Mouse (Mus musculus) heart, postnatal 14 days (tissue): ENCODE measurements around the gene Fam92b. TPM values are rescaled to one million over a fixed set of nuclear protein-coding genes. Genes with fewer than 3 reads are reported as not detected.

Experiments
- DNase-seq, 2 experiments: peaks; one replicate each; pipeline ENCODE4 v3.0.0; 2021 to 2022
- intact Hi-C: fragments of 180-260 bp; cut with DNase I; formaldehyde crosslinking; loops from one replicate; pipeline ENCODE4 v1.15.1; 2025
- total RNA-seq, 2 experiments: library from RNA; stranded (reverse); gene quantifications; 2 replicates each; pipeline ENCODE4 v1.2.3; 2021

Gene Fam92b
- total RNA-seq, 2 experiments from 2014 or later: not detected

GRCm38 (mm10) chr8:120162404-120162752 is 14.9 kb downstream of the Fam92b start:
- DNase-seq: no peak
- intact Hi-C loops: no loop called here

GRCm38 (mm10) chr8:120161658-120162403 is 15.4 kb downstream of the Fam92b start:
- DNase-seq: no peak
- intact Hi-C loops: no loop called here

DNA sequence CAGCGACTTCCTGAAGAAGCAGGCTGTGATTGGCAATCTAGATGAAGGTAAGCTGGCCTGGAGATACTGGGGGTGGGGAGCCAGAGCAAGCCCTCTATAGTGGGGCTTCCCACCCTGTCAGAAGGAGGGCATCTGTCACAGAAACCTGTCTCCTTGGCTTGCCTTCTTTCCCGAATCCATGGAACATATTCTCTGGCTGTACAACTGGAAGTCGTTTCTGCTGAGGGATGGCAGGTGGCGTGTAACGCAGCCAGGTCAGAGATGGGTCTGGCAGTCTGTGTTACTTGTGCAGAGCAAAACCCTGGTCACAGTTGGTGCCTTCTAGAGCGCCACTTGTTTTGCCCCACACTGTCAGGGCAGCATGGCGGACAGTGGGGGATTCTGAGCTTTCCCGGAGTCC is 16.9 kb downstream of the Fam92b start:
- intact Hi-C loops: no loop called here
- DNase-seq: no peak

- DNase-seq: no peak
- intact Hi-C loops: loop anchor here (10.0 kb wide), 1 partner anchor 208 kb away; no protein-coding TSS in a partner anchor
These were observed 24.6 kb downstream of the Fam92b start for GRCm38 (mm10) chr8:120152636-120153035.

DNA sequence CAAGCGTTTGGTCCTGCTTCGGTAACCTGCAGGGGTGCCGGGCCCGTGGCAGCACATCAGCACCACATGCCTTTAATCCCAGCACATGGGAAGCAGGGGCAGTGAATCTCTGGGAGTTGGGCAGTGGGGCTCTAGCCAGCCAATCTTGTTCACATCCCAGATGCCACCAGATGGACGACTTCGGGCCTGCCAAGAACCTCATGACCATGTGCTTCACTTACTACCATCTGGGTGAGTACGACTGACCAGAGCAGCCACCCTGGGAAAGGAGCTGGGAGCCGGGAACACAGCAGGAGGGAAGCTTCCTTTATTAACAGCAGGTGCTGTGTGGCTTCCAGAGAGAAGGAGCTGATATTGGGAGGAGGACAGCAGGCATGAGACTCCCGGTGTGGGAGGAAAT is 26.1 kb downstream of the Fam92b start:
- intact Hi-C loops: loop anchor here (10.0 kb wide), 1 partner anchor 206 kb away; no protein-coding TSS in a partner anchor
- DNase-seq: no peak

- intact Hi-C loops: loop anchor here (10.0 kb wide), 1 partner anchor 205 kb away; no protein-coding TSS in a partner anchor
- DNase-seq: no peak
These were observed 27.2 kb downstream of the Fam92b start for GRCm38 (mm10) chr8:120150028-120150427.

- intact Hi-C loops: no loop called here
- no peak for DNase-seq
These were observed 31.2 kb downstream of the Fam92b start for GRCm38 (mm10) chr8:120146051-120146450.

- DNase-seq: no peak
- intact Hi-C loops: no loop called here
These were observed 32.5 kb downstream of the Fam92b start for GRCm38 (mm10) chr8:120144652-120145301.

DNA sequence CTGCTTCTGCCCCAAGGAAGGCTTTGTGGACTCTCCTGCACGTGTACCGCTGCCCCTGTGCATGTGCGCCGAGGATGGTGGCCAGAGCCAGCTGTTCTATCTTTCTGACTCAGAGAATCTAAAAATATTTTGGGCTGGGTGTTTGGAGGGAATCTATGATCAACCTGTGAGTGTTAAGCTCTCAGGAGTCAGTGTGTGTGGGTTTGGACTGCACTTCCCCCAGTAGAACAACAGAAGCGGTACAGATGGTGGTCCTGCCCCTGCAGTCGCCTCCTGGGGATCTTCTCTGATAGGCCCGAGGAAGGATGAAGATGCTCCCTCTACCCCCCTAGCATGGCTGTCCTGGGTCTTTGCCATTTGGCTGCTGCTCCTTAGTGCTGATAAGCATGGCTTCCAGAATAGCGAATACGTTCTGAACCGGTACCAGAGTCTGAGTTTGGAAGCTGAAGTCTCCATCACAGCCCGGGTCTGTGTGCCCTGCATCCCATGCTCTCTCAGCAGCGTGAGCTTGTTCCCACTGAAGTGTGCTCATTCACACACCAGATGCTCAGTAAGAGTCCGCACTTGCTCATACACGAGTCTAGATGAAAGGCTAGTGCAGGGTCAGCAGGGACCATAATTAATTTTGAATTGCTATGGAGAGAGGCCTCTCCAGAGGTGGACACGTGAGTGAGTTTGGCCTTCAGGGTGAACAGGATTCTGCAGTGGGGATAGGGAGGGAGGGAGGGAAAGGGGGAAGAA is 33.2 kb downstream of the Fam92b start:
- DNase-seq: no peak
- intact Hi-C loops: no loop called here

GRCm38 (mm10) chr8:120140769-120141168 is 36.5 kb downstream of the Fam92b start:
- no peak for DNase-seq
- intact Hi-C loops: no loop called here

DNA sequence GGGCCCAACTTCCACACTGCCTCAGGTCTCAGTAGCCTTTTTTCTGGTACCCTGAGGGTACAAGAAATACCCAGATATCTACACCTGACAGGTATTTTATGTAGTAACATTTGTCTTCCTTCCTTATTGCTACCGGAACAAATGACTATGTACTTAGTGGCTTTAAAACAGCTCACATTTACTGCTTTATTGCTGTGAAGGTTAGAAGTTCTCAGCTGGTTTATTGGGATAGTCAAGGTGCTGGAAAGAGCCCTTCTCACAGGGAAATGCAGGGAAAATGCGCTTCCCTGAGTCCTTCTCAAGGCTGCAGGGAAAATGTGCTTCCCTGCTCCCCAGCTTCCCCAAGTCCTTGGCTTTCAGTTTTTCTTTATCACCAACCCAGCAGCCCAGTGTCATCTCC is 38.3 kb downstream of the Fam92b start:
- intact Hi-C loops: no loop called here
- DNase-seq: no peak

GRCm38 (mm10) chr8:120136618-120137017 is 40.6 kb downstream of the Fam92b start:
- intact Hi-C loops: no loop called here
- DNase-seq: peak; percentile 45 to 67

GRCm38 (mm10) chr8:120135687-120136086 is 41.6 kb downstream of the Fam92b start:
- DNase-seq: no peak
- intact Hi-C loops: no loop called here

DNA sequence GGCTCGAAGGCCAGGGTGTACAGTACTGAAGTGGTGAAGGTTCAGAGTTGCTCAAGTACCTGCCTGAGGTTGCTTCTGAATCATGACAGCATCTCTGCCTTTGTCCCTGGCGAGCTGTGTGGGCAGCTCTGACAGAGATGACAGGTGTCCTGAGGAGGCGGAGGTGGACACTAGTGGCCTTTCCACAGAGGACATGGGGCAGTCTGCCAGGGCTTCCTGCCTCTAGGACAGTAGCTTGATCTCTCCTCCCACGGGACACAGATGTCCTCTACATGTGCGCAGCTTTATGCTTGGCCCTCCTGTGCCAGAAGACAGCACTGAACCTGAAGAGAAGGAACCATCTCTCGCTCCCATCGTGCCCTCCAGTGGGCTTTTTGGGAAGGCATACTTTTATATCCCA is 44.1 kb downstream of the Fam92b start:
- intact Hi-C loops: no loop called here
- no peak for DNase-seq

- no peak for DNase-seq
- intact Hi-C loops: no loop called here
These were observed 46.1 kb downstream of the Fam92b start for GRCm38 (mm10) chr8:120131158-120131557.

DNA sequence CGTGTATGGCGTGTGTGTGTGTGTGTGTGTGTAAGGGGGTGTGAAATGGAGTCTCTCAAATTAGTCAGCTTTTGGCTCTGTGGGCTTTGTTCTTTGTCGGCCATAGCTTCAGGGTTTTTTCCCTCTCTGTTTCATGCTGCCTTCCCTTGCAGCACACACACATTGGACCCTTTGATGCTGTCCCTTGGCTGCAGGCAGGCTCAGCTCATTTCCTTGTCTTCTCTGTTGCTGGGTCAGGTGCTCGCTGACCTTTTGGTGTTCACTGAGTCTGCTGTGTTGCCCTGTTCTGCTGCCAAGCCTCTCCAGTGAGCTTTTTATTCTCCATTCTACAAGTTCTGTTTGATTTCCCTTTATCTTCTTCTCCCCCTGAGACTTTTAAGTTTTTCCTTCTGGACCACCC is 47.7 kb downstream of the Fam92b start:
- no peak for DNase-seq
- intact Hi-C loops: no loop called here

DNA sequence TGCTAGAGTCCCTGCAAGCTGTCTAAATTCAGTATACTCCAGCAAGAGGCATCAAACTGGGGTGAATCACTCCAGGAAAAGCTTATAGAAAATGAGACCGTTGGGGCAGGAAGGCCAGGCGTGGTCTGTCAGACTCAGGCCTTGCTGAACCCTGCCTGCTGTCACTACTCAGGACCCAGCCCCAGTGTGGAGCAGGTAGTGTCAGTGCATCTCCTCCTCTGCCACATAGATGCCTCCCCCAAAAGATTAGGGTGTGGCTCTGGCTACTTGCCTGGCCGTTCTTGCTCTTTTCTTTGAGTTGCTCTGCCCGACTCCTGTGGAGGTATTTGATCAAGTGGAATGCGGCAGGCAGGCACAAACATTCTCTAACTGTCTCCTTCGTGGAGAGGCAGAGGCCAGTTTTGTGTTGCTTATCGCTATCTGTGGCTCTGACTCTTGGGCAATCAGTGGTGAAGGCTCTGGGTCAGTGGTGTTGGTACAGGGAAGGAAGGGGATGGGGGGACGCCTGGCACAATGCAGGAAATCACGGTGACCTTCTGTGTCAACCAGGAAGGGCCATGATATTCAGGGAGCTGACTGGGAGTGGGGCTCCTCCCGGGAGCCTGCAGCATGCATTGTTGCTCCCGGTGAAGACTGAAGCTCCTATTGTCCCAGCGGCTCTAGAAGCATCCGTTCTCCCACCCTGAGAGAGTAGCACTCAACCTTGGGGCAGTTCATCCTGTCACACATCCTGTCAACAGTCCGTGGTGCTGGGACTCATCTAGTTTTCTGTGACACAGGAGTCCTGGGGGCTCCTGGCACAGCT is 50.7 kb downstream of the Fam92b start:
- intact Hi-C loops: no loop called here
- peak; percentile 33 to 44 for DNase-seq

- DNase-seq: no peak
- intact Hi-C loops: no loop called here
These were observed 52.4 kb downstream of the Fam92b start for GRCm38 (mm10) chr8:120124836-120125389.

- intact Hi-C loops: no loop called here
- DNase-seq: no peak
These were observed 53.0 kb downstream of the Fam92b start for GRCm38 (mm10) chr8:120124261-120124660.

DNA sequence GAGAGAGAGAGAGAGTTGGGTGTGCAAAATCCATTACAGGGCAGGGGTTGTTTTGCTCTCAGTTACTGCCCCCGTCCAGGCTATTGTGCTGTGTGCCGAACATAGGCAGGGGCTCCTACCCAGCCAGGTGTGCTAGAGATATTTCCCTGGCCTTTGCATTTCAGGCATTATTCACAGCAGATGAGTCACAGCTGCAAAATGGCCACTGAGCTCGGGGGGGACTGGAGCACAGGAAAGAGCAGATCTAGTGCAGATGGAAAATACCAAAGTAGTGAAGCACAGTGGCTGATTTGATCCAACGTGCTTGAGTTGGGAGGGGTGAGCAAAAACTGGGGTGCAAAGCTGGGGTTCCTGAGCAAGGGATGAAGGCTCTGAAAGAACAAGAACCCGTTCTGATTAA is 56.3 kb downstream of the Fam92b start:
- no peak for DNase-seq
- intact Hi-C loops: no loop called here
